16 mouse cellular contexts compared by ENCODE assay signal in genomic region chr5:98523783-98524182, GRCm38 (mm10). TPM values are rescaled to one million over a fixed set of nuclear protein-coding genes. Genes with fewer than 3 reads are reported as not detected.
"Had no signal": no experiment of that assay in that cellular context is flagged by ENCODE, and none has a peak within 500 bp of the region (broad histone marks: within the 10 kb centered on the region; RNA-seq: fewer than 3 reads in every experiment).

No protein-coding gene starts in this region.

- H3K9me3 ChIP-seq: hindbrain, embryonic 13.5 days; limb, embryonic 13.5 days; liver, embryonic 13.5 days; midbrain, embryonic 13.5 days had no signal

- H3K27me3 ChIP-seq: hindbrain, embryonic 13.5 days; limb, embryonic 13.5 days; liver, embryonic 13.5 days; midbrain, embryonic 13.5 days had no signal

- H3K36me3 ChIP-seq: hindbrain, embryonic 13.5 days; limb, embryonic 13.5 days; liver, embryonic 13.5 days; midbrain, embryonic 13.5 days had no signal

- H3K9ac ChIP-seq: hindbrain, embryonic 13.5 days; limb, embryonic 13.5 days; liver, embryonic 13.5 days; midbrain, embryonic 13.5 days had no signal

- DNase-seq: left cerebral cortex, postnatal 4 days; liver, embryonic 13.5 days; right cerebral cortex, adult 18-20 months; right cerebral cortex, postnatal 25 days; thymus, adult 2 months; thymus, postnatal 25 days had no signal

- H3K4me2 ChIP-seq: hindbrain, embryonic 13.5 days; limb, embryonic 13.5 days; liver, embryonic 13.5 days; midbrain, embryonic 13.5 days had no signal

- H3K4me1 ChIP-seq: hindbrain, embryonic 13.5 days; limb, embryonic 13.5 days; liver, embryonic 13.5 days; midbrain, embryonic 13.5 days had no signal

- H3K4me3 ChIP-seq: hindbrain, embryonic 13.5 days; limb, embryonic 13.5 days; liver, embryonic 13.5 days; midbrain, embryonic 13.5 days had no signal

- H3K27ac ChIP-seq: hindbrain, embryonic 13.5 days; hindbrain, postnatal 0 days; limb, embryonic 13.5 days; liver, embryonic 13.5 days; midbrain, embryonic 13.5 days had no signal

- ATAC-seq: hindbrain, postnatal 0 days; midbrain, embryonic 13.5 days had no signal

RNA-seq across cellular contexts. Expression of gene Gm11111, which starts 28.7 kb away (rescaled TPM):
- polyA plus RNA-seq: hindbrain, embryonic 13.5 days; hindbrain, postnatal 0 days; intestine, embryonic 14.5 days; limb, embryonic 13.5 days; liver, embryonic 13.5 days; lung, embryonic 16.5 days; midbrain, embryonic 13.5 days; midbrain, postnatal 0 days; neural tube, embryonic 14.5 days; testis, adult 2 months; thymus, adult 2 months; urinary bladder, adult 2 months had no signal
